Mouse (Mus musculus) E14TG2a.4 (cell line): ENCODE data around the gene Crocc.

Source experiments
- CTCF ChIP-seq: conservative IDR thresholded peaks from 2 replicates; pipeline ENCODE4 v1.5.1; 2014; ENCODE audit warnings: low read length
- POU5F1 ChIP-seq: IDR thresholded peaks from 2 replicates; pipeline ENCODE4 v1.6.1; 2014; ENCODE audit warnings: low read length, borderline replicate concordance

GRCm38 (mm10) chr4:141074109-141074508 is 13.8 kb upstream of the Crocc start:
- TF ChIP-seq POU5F1 (no peak), CTCF (no peak)
